Mouse (Mus musculus): Measurements from ENCODE around the gene Adam11. TPM values are rescaled to one million over a fixed set of nuclear protein-coding genes. Genes with fewer than 3 reads are reported as not detected.

The Adam11 gene
- total RNA-seq, 2 experiments from 2014 or later: 128 to 140 TPM

- Histone ChIP-seq H3K27ac (no peak overlapping the region; the same call in 1 of the 2 replicates), H3K4me3 (no peak overlapping the region)
- intact Hi-C loops (cut with DNase I): no loop called here
- no peak for DNase-seq (ENCODE audit: extremely low spot score in 1 of 2, low spot score in 2 of 2)
- no peak for TF ChIP-seq CTCF (IDR thresholded peaks at IDR 0.05)
Measured at GRCm38 (mm10) chr11:102740634-102741033, 20.6 kb upstream of the Adam11 start.

DNA sequence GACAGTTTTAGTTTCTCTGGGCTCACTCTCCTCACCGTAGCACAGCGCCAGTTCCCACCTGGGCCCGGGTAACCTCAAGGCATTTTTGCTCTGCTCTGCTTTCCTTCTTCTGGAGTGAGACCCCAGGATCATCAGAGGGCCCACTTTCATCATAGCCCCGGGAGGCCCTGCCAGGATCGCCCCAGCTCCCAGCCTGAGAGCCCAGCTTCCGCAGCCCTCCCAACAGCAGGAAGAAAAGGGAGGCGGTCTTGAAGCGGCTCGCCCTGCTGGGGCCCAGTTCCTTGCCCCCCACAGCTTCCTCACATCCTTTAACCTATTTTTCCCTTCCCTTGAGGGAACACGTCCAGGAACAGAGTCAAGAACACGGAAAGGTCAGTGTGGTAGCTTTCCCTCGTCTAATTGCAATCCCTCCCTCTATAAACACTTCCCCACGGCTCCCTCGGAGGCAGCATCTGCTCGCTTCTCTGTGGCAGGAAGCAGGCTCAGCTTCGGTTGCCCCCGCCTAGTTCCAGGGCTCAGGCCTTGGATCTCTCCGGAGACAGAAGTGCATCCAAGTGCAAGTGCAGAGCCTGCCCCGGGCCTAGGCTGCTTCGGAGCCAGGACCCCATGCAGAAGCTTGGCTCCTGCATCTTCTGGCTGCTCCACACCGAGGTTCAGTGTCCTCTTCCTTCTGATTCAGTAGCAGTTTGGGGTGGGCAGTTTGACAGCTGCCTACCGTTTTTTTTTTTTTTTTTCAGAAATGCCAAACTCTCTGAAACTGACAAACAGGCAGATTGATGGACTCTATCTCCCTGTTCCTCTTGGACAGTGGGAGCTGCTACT is 19.9 kb upstream of the Adam11 start:
- peak overlapping the region; percentile 38 for H3K27ac ChIP-seq
- intact Hi-C loops (cut with DNase I): no loop called here
- no peak overlapping the region for H3K4me3 ChIP-seq
- DNase-seq (ENCODE audit: extremely low spot score in 1 of 2, low spot score in 2 of 2): peak in 1 of 2 experiments; percentile 38
- TF ChIP-seq CTCF (IDR thresholded peaks at IDR 0.05): no peak

GRCm38 (mm10) chr11:102742066-102742465 is 19.2 kb upstream of the Adam11 start:
- TF ChIP-seq CTCF (IDR thresholded peaks at IDR 0.05): no peak
- intact Hi-C loops (cut with DNase I): no loop called here
- no peak overlapping the region; the same call in 1 of the 2 replicates for H3K27ac ChIP-seq
- no peak overlapping the region for H3K4me3 ChIP-seq
- DNase-seq (ENCODE audit: extremely low spot score in 1 of 2, low spot score in 2 of 2): no peak

- intact Hi-C loops (cut with DNase I): no loop called here
- Histone ChIP-seq H3K4me3 (no peak overlapping the region), H3K27ac (no peak overlapping the region)
- no peak for TF ChIP-seq CTCF (IDR thresholded peaks at IDR 0.05)
- no peak for DNase-seq (ENCODE audit: extremely low spot score in 1 of 2, low spot score in 2 of 2)
Measured at GRCm38 (mm10) chr11:102742843-102743242, 18.4 kb upstream of the Adam11 start.

- TF ChIP-seq CTCF (IDR thresholded peaks at IDR 0.05): no peak
- no peak overlapping the region for H3K27ac ChIP-seq
- DNase-seq (ENCODE audit: extremely low spot score in 1 of 2, low spot score in 2 of 2): no peak
- intact Hi-C loops (cut with DNase I): no loop called here
- H3K4me3 ChIP-seq: no peak overlapping the region
Measured at GRCm38 (mm10) chr11:102744746-102745145, 16.5 kb upstream of the Adam11 start.

DNA sequence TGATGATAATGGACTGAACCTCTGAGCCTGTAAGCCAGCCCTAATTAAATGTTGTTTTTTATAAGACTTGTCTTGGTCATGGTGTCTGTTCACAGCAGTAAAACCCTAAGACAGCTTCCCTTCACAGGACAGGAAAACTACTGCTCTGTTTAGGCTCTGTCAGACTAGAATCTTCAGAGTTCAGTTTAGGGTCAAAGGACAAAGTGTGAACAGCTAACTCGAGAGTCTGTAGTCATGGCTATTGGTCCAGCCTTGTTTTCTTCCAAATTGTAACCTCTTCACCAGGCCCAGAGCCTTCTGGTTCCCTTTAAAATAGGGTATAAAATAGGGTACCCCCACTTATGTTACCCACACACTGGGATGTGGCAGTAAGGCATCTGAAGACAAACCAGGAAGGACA is 13.4 kb upstream of the Adam11 start:
- intact Hi-C loops (cut with DNase I): no loop called here
- Histone ChIP-seq H3K4me3 (no peak overlapping the region), H3K27ac (no peak overlapping the region)
- TF ChIP-seq CTCF (IDR thresholded peaks at IDR 0.05): no peak
- DNase-seq (ENCODE audit: extremely low spot score in 1 of 2, low spot score in 2 of 2): no peak

- intact Hi-C loops (cut with DNase I): no loop called here
- no peak for DNase-seq (ENCODE audit: extremely low spot score in 1 of 2, low spot score in 2 of 2)
- Histone ChIP-seq H3K27ac (no peak overlapping the region), H3K4me3 (no peak overlapping the region)
- no peak for TF ChIP-seq CTCF (IDR thresholded peaks at IDR 0.05)
Measured at GRCm38 (mm10) chr11:102748381-102748780, 12.9 kb upstream of the Adam11 start.

DNA sequence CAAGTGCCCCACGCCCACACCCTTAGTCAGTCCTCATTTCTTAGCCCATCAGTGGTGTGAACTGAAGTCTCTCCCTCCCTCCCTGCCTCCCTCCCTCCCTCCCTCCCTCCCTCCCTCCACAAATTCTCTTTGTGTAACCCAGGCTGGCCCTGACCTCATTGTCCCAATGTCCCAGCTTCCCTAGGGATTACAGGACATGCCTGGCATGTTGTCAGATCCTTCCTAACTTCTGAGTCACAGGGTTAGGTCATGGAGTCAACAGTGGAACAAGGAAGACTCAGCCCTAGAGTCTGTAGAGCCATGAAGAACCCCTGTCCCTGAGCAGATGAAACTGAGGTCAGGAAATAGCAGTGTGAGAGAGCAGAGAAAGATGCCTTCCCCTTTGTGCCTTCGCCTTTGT is 11.5 kb upstream of the Adam11 start:
- intact Hi-C loops (cut with DNase I): no loop called here
- H3K27ac ChIP-seq: peak overlapping the region; percentile 44; the same call in 1 of the 2 replicates
- H3K4me3 ChIP-seq: no peak overlapping the region
- DNase-seq (ENCODE audit: extremely low spot score in 1 of 2, low spot score in 2 of 2): no peak
- TF ChIP-seq CTCF (IDR thresholded peaks at IDR 0.05): no peak

DNA sequence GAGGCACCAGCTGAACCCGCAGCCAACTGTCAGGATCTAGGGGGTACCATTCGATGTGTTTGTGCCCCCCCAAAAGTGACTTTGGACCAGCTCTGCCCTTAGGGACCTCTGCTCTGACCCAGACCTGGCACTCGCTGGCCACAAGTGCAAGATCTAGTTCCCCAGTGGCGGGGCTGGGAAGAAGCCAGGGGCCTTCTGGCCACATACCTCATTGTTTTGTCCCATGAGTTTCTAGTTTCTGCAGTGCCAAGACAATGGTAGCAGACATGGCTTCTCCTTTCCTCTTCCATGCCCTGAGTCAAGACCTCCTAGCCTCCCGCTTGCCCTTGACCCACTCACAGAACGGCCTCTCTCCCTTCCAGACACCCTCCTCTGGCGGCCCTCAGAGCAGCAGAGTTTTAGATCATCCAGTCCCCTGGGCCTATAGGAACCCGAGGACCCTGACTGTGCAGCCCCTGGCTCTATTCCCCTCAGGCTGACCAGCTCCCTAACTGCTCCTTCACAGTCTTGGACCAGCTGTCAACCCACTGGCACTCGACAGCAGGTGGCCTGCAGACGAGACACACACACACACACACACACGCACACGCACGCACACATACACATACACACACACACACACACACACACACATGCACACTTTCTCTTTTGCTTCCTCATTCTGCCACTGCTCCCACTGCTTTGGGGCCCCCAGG is 8.2 kb upstream of the Adam11 start:
- TF ChIP-seq CTCF (IDR thresholded peaks at IDR 0.05): no peak
- intact Hi-C loops (cut with DNase I): no loop called here
- no peak overlapping the region for H3K4me3 ChIP-seq

DNA sequence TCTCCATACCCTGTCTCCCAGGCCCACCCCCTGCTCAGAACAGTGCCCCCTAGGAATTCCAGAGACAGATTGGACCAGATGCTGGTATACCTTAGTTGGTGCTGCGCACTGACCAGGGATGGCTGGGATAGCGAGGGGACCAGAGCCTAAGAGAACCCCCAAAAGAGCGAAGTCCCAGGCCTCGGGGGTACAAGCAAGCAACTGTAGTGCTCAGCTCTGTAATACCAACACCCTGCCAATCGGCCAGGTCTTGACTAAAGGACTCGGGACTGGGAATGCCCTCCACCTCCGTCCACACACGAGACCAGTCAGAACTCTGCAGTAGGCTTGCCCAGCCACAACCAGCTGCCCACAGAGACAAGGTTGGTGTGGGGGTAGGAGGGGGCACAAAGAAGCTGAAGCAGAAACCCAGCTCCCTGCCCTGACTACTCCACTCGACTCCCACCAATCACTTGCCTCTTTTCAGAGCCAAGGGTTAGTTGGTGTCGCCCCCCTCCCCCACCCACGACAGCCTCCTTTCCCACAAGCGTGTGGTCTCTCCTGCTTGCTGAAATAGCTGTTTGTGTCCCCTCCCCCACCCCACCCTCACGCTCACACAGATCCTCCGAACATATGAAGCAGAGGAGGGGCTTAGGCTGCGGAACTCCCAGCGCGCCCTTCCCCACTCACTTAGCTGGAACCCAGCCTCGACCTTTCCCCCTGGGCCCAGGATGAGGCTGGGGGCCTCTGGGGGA is 7.5 kb upstream of the Adam11 start:
- Histone ChIP-seq H3K27ac (peak overlapping the region; percentile 47; the same call in 1 of the 2 replicates), H3K4me3 (peak overlapping the region; percentile 17)
- intact Hi-C loops (cut with DNase I): no loop called here
- no peak for TF ChIP-seq CTCF (IDR thresholded peaks at IDR 0.05)
- DNase-seq (ENCODE audit: extremely low spot score in 1 of 2, low spot score in 2 of 2): no peak

More for the DNA sequence above, 8.2 kb upstream of the Adam11 start:
- H3K27ac ChIP-seq: no peak overlapping the region
- DNase-seq (ENCODE audit: extremely low spot score in 1 of 2, low spot score in 2 of 2): no peak

- DNase-seq (ENCODE audit: extremely low spot score in 1 of 2, low spot score in 2 of 2): no peak
- Histone ChIP-seq H3K27ac (peak overlapping the region; percentile 47; the same call in 1 of the 2 replicates), H3K4me3 (peak overlapping the region; percentile 13)
- TF ChIP-seq CTCF (IDR thresholded peaks at IDR 0.05): no peak
- intact Hi-C loops (cut with DNase I): no loop called here
Measured at GRCm38 (mm10) chr11:102754416-102754815, 6.8 kb upstream of the Adam11 start.

GRCm38 (mm10) chr11:102755391-102755790 is 5.8 kb upstream of the Adam11 start:
- no peak for TF ChIP-seq CTCF (IDR thresholded peaks at IDR 0.05)
- Histone ChIP-seq H3K27ac (no peak overlapping the region), H3K4me3 (no peak overlapping the region)
- no peak for DNase-seq (ENCODE audit: extremely low spot score in 1 of 2, low spot score in 2 of 2)
- intact Hi-C loops (cut with DNase I): no loop called here
